Mouse (Mus musculus) kidney, postnatal 0 days (tissue): Measurements from ENCODE around the gene Tspan7. TPM values are rescaled to one million over a fixed set of nuclear protein-coding genes. Genes with fewer than 3 reads are reported as not detected.
A peak's percentile ranks its signal among the peaks of the same experiment; 100 is the strongest.

Source experiments
- ATAC-seq: fragments of 200-750 bp; cut with Nextera tagmentation; replicated peaks from 2 replicates; pipeline ENCODE4 v1.8.0; 2017; ENCODE audit warnings: low read depth, moderate number of reproducible peaks, moderate TSS enrichment, moderate library complexity; ENCODE audit not compliant: low FRiP score
- DNase-seq: peaks from one replicate; pipeline ENCODE4 v3.0.0-alpha.2; 2016; ENCODE audit warnings: low spot score
- H3K27ac ChIP-seq: fragments of 300-500 bp; sonication (generic); 2 replicates; pipeline ENCODE4 v1.5.1; 2014; ENCODE audit warnings: mild to moderate bottlenecking
- H3K27me3 ChIP-seq: fragments of 300-500 bp; sonication (generic); 2 replicates; pipeline ENCODE4 v1.6.1; 2014; ENCODE audit warnings: low read length, mixed read lengths; ENCODE audit not compliant: insufficient read depth
- H3K36me3 ChIP-seq: fragments of 300-500 bp; sonication (generic); 2 replicates; pipeline ENCODE4 v1.6.1; 2014; ENCODE audit warnings: low read length, mixed read lengths; ENCODE audit not compliant: insufficient read depth
- H3K4me1 ChIP-seq: fragments of 300-500 bp; sonication (generic); replicated peaks from 2 replicates; pipeline ENCODE4 v1.6.1; 2014; ENCODE audit warnings: antibody characterized with exemption, low read length, mixed read lengths; ENCODE audit not compliant: insufficient read depth
- H3K4me2 ChIP-seq: fragments of 300-500 bp; sonication (generic); 2 replicates; pipeline ENCODE4 v1.6.1; 2014; ENCODE audit warnings: mild to moderate bottlenecking, low read length, moderate library complexity, mixed read lengths
- H3K4me3 ChIP-seq: fragments of 300-500 bp; sonication (generic); replicated peaks from 2 replicates; pipeline ENCODE4 v1.5.1; 2014; ENCODE audit warnings: low read depth, low read length
- H3K9ac ChIP-seq: fragments of 300-500 bp; sonication (generic); 2 replicates; pipeline ENCODE4 v1.6.1; 2014; ENCODE audit warnings: low read depth, low read length
- H3K9me3 ChIP-seq: fragments of 300-500 bp; sonication (generic); replicated peaks from 2 replicates; pipeline ENCODE4 v1.6.1; 2016; ENCODE audit warnings: low read length, inconsistent platforms, mixed read lengths
- CTCF ChIP-seq: IDR thresholded peaks from 2 replicates; pipeline ENCODE4 v1.5.1; 2016; ENCODE audit warnings: antibody characterized with exemption, low read depth, mild to moderate bottlenecking, moderate library complexity
- WGBS: fragments of 180-500 bp; shearing (Covaris S2); extraction: QIAGEN DNeasy Blood & Tissue Kit; methylation state at CpG from one replicate; pipeline ENCODE4 v1.1.7; 2014; 5-methylcytosine and 5-hydroxymethylcytosine counted together
- polyA plus RNA-seq: library from polyadenylated mRNA; unstranded; fragments of >200 nt; fragmentation: Nextera tagmentation; extraction: Ambion mirVana; gene quantifications from 2 replicates; pipeline ENCODE4 v1.2.1, GENCODE M21; 2015

The Tspan7 gene
- polyA plus RNA-seq, 1 experiment from 2014 or later, result 99.1 TPM

- ATAC-seq, result no peak
- WGBS, result 55% methylated on average over 3 of the region's 3 CpGs
- no peak overlapping the region for H3K27ac ChIP-seq
Measured at GRCm38 (mm10) chrX:10574523-10574922, 89.6 kb downstream of the Tspan7 start.

DNA sequence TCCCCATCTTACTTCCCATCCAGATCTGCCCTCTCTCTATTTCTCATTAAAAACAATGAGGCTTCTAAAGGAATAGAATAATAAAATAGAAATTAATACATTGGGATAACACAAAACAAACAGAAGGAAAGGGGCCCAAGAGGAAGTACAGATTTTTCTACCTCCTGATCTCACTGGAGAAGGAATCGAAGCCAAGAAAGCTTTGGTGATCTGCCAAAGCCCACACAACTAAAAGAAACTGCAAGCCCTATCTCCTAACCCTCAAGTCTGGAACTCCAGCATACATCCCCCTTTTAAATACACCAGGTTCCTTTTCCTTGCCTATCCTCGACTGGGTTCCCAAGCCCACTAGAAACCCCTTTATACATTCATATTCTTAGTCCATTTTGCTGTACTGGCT is 90.4 kb downstream of the Tspan7 start:
- H3K4me2 ChIP-seq, result no peak overlapping the region
- H3K9ac ChIP-seq, result no peak overlapping the region
- ATAC-seq (no peak), DNase-seq (peak; percentile 6)
- no peaks in the 10 kb centered on the region for H3K4me1 ChIP-seq
- TF ChIP-seq CTCF, result no peak
- no peaks in the 10 kb centered on the region for H3K27me3 ChIP-seq
- WGBS, result 44% methylated on average over 2 of the region's 2 CpGs
- no peak overlapping the region for H3K4me3 ChIP-seq
- no peaks in the 10 kb centered on the region for H3K9me3 ChIP-seq
- no peak overlapping the region for H3K27ac ChIP-seq
- no peaks in the 10 kb centered on the region for H3K36me3 ChIP-seq

More at GRCm38 (mm10) chrX:10574523-10574922, 89.6 kb downstream of the Tspan7 start:
- Histone ChIP-seq H3K9me3 (no peaks in the 10 kb centered on the region), H3K4me3 (no peak overlapping the region), H3K36me3 (no peaks in the 10 kb centered on the region), H3K9ac (no peak overlapping the region), H3K4me1 (no peaks in the 10 kb centered on the region), H3K27me3 (no peaks in the 10 kb centered on the region), H3K4me2 (no peak overlapping the region)
- no peak for TF ChIP-seq CTCF
- DNase-seq, result peak; percentile 16

- no peak overlapping the region for H3K4me3 ChIP-seq
- H3K9me3 ChIP-seq, result no peaks in the 10 kb centered on the region
- no peaks in the 10 kb centered on the region for H3K36me3 ChIP-seq
- H3K4me2 ChIP-seq, result no peak overlapping the region
- TF ChIP-seq CTCF, result no peak
- no peak overlapping the region for H3K27ac ChIP-seq
- no peaks in the 10 kb centered on the region for H3K27me3 ChIP-seq
- 81% methylated on average over 4 of the region's 4 CpGs for WGBS
- ATAC-seq, result no peak
- H3K4me1 ChIP-seq, result no peaks in the 10 kb centered on the region
- no peak for DNase-seq
- H3K9ac ChIP-seq, result no peak overlapping the region
Measured at GRCm38 (mm10) chrX:10576349-10576748, 91.4 kb downstream of the Tspan7 start.

GRCm38 (mm10) chrX:10577356-10577755 is 92.4 kb downstream of the Tspan7 start:
- Histone ChIP-seq H3K27me3 (no peaks in the 10 kb centered on the region), H3K9me3 (no peaks in the 10 kb centered on the region), H3K4me3 (no peak overlapping the region), H3K36me3 (no peaks in the 10 kb centered on the region), H3K4me1 (no peaks in the 10 kb centered on the region), H3K27ac (no peak overlapping the region), H3K9ac (no peak overlapping the region), H3K4me2 (no peak overlapping the region)
- TF ChIP-seq CTCF, result peak; percentile 79
- WGBS, result 15% methylated on average over 1 of the region's 1 CpGs
- ATAC-seq (no peak), DNase-seq (peak; percentile 71)

DNA sequence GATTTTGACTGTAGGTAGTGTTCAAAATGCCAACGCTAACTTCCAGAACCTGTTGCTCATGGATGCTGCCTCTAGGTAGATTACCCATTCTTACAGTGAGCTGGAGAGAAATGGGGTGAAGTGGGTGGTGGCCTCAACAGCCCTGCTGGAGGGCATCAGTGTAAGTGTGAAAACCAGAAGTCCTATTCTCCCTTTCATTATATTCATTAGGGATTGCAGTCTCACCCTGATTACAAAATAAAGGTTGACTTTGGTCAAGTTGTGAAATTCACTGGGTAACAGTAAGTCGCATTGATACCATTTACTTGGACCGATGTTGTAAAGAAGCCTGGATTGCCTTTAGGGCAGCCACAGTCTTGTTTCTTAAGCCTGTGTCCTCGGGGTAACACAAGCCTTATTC is 97.8 kb downstream of the Tspan7 start:
- TF ChIP-seq CTCF, result no peak
- Histone ChIP-seq H3K4me3 (no peak overlapping the region), H3K9me3 (no peaks in the 10 kb centered on the region), H3K36me3 (no peaks in the 10 kb centered on the region), H3K27ac (no peak overlapping the region), H3K9ac (no peak overlapping the region), H3K4me2 (no peak overlapping the region), H3K27me3 (no peaks in the 10 kb centered on the region), H3K4me1 (no peaks in the 10 kb centered on the region)
- DNase-seq, result no peak
- ATAC-seq, result no peak
- WGBS, result 86% methylated on average over 4 of the region's 4 CpGs

- H3K9me3 ChIP-seq, result no peaks in the 10 kb centered on the region
- WGBS, result 63% methylated on average over 3 of the region's 3 CpGs
- no peak for DNase-seq
- H3K4me3 ChIP-seq, result no peak overlapping the region
- TF ChIP-seq CTCF, result peak; percentile 45; the same call in 1 of the 2 replicates
- H3K27ac ChIP-seq, result no peak overlapping the region
- no peak for ATAC-seq
- no peak overlapping the region for H3K9ac ChIP-seq
- H3K27me3 ChIP-seq, result no peaks in the 10 kb centered on the region
- H3K36me3 ChIP-seq, result no peaks in the 10 kb centered on the region
- no peak overlapping the region for H3K4me2 ChIP-seq
- no peaks in the 10 kb centered on the region for H3K4me1 ChIP-seq
Measured at GRCm38 (mm10) chrX:10592244-10592643, 107.3 kb downstream of the Tspan7 start.

- H3K27me3 ChIP-seq, result no peaks in the 10 kb centered on the region
Measured at GRCm38 (mm10) chrX:10593561-10593960, 108.6 kb downstream of the Tspan7 start.

More at GRCm38 (mm10) chrX:10593561-10593960, 108.6 kb downstream of the Tspan7 start:
- no peaks in the 10 kb centered on the region for H3K9me3 ChIP-seq
- ATAC-seq (no peak), DNase-seq (no peak)
- H3K4me2 ChIP-seq, result no peak overlapping the region
- H3K27ac ChIP-seq, result no peak overlapping the region
- H3K9ac ChIP-seq, result no peak overlapping the region
- H3K4me3 ChIP-seq, result no peak overlapping the region
- 95% methylated on average over 7 of the region's 7 CpGs for WGBS
- no peaks in the 10 kb centered on the region for H3K4me1 ChIP-seq
- H3K36me3 ChIP-seq, result no peaks in the 10 kb centered on the region
- no peak for TF ChIP-seq CTCF
